Mouse (Mus musculus) olfactory bulb, adult 2 months (tissue): ENCODE measurements around the gene Sprr2b.

Experiments
- CTCF ChIP-seq: fragments of 200-500 bp; IDR thresholded peaks from 2 replicates; pipeline ENCODE4 v1.5.1; 2012; ENCODE audit warnings: low read depth, mild to moderate bottlenecking, low read length, moderate library complexity; ENCODE audit not compliant: insufficient read depth
- POLR2A ChIP-seq: fragments of 200-500 bp; IDR thresholded peaks from 2 replicates; pipeline ENCODE4 v1.6.1; 2012; ENCODE audit warnings: mild to moderate bottlenecking, low read depth, low read length, moderate library complexity; ENCODE audit not compliant: insufficient read depth

DNA sequence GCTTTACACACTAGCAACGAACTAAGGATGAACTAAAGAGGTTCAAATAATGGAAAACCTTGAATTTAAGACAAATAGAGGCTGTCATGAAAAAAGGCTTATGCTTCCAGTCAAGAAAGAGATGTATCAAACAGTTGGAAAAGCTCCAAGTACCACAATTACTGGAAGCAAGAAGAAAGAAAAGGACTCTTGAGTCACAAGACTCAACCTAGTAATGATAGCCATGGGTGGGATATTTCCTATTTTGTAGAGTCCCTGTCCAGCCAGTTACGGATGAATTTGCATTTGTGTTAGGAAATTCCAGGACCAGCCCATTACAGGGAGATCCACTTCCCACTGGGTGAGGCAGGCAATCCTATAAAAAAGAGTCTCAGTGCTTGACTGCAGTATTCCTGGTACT, at the start of gene Sprr2b:
- TF ChIP-seq POLR2A (no peak), CTCF (no peak)
